Mouse (Mus musculus): ENCODE measurements around the gene Cenpm. TPM values are rescaled to one million over a fixed set of nuclear protein-coding genes. Genes with fewer than 3 reads are reported as not detected.

Gene Cenpm
- polyA plus RNA-seq, 1 experiment from 2014 or later, result 27.8 TPM

- H3K9ac ChIP-seq (replicated peaks), result no peak overlapping the region
- H3K4me2 ChIP-seq (ENCODE audit: low read depth, low read length), result no peak overlapping the region
- no peak overlapping the region for H3K4me3 ChIP-seq (ENCODE audit: low read depth, low read length)
- no peak for DNase-seq
- no peaks in the 10 kb centered on the region for H3K36me3 ChIP-seq (replicated peaks; ENCODE audit: insufficient read depth, low read length)
- H3K27ac ChIP-seq (ENCODE audit: low read depth), result no peak overlapping the region
- H3K27me3 ChIP-seq (ENCODE audit: insufficient read depth, low read length), result peaks cover 12% of the 10 kb centered on the region; the same call in 1 of the 2 replicates
- no peaks in the 10 kb centered on the region for H3K4me1 ChIP-seq (ENCODE audit: insufficient read depth)
- ATAC-seq, result no peak
- TF ChIP-seq EP300 (IDR thresholded peaks at IDR 0.05; ENCODE audit: low read depth) (no peak), CTCF (IDR thresholded peaks at IDR 0.05; ENCODE audit: low read depth) (no peak)
- 74% methylated on average over 9 of the region's 9 CpGs for WGBS (ENCODE audit: insufficient replicate concordance)
- H3K9me3 ChIP-seq (ENCODE audit: low read length), result no peaks in the 10 kb centered on the region
Observed at GRCm38 (mm10) chr15:82268783-82269182, 24.2 kb upstream of the Cenpm start.

DNA sequence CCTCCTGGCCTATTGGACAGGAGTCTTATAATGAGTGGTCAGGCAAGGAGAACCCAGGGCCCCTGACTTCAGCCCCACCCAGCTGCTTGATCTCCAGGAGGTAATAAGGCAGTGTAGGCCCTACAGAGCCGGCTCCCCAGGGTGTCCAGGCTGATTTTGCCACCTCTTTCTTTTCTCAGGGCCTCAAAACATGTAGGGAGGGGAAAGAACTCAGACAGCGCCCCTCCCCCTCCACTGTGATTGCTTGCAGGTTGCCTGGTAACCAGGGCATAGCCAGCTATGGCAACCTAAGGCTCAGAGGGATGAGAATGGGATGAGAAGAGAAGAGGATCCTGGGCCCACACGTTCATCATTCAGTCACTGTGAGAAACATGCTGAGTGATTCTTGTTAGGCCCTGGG is 23.6 kb upstream of the Cenpm start:
- no peak for TF ChIP-seq EP300 (IDR thresholded peaks at IDR 0.05; ENCODE audit: low read depth)
- TF ChIP-seq CTCF (IDR thresholded peaks at IDR 0.05; ENCODE audit: low read depth), result no peak
- Histone ChIP-seq H3K36me3 (replicated peaks; ENCODE audit: insufficient read depth, low read length) (no peaks in the 10 kb centered on the region), H3K27ac (ENCODE audit: low read depth) (no peak overlapping the region), H3K9me3 (ENCODE audit: low read length) (no peaks in the 10 kb centered on the region), H3K9ac (replicated peaks) (no peak overlapping the region), H3K4me3 (ENCODE audit: low read depth, low read length) (no peak overlapping the region), H3K4me2 (ENCODE audit: low read depth, low read length) (no peak overlapping the region), H3K27me3 (ENCODE audit: insufficient read depth, low read length) (peaks cover 7% of the 10 kb centered on the region; the same call in 1 of the 2 replicates), H3K4me1 (ENCODE audit: insufficient read depth) (no peaks in the 10 kb centered on the region)
- WGBS (ENCODE audit: insufficient replicate concordance), result 45% methylated on average over 3 of the region's 3 CpGs
- no peak for ATAC-seq
- DNase-seq, result no peak

- Histone ChIP-seq H3K36me3 (replicated peaks; ENCODE audit: insufficient read depth, low read length) (no peaks in the 10 kb centered on the region), H3K4me2 (ENCODE audit: low read depth, low read length) (no peak overlapping the region), H3K4me3 (ENCODE audit: low read depth, low read length) (no peak overlapping the region), H3K4me1 (ENCODE audit: insufficient read depth) (no peaks in the 10 kb centered on the region), H3K27me3 (ENCODE audit: insufficient read depth, low read length) (peaks cover 2% of the 10 kb centered on the region; the same call in 1 of the 2 replicates), H3K27ac (ENCODE audit: low read depth) (no peak overlapping the region), H3K9ac (replicated peaks) (no peak overlapping the region), H3K9me3 (ENCODE audit: low read length) (no peaks in the 10 kb centered on the region)
- DNase-seq (peak; percentile 76), ATAC-seq (no peak)
- TF ChIP-seq CTCF (IDR thresholded peaks at IDR 0.05; ENCODE audit: low read depth), result peak; percentile 94
- no peak for TF ChIP-seq EP300 (IDR thresholded peaks at IDR 0.05; ENCODE audit: low read depth)
- WGBS (ENCODE audit: insufficient replicate concordance), result 10% methylated on average over 6 of the region's 6 CpGs
Observed at GRCm38 (mm10) chr15:82266356-82266755, 21.8 kb upstream of the Cenpm start.

DNA sequence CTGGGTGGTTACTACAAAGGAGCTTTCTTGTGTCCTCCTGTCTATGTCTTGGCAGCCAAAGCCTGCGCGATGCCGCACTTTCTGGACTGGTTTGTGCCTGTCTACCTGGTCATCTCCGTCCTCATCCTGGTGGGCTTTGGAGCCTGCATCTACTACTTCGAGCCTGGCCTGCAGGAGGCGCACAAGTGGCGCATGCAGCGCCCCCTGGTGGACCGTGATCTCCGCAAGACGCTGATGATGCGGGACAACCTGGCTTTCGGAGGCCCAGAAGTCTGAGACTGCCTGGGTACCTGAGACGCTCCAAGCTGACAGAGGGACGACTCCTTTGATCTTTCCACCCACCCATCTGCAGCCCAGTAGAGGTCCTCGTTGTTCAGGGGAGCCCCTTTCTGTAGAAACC is 15.0 kb upstream of the Cenpm start:
- no peaks in the 10 kb centered on the region for H3K4me1 ChIP-seq (ENCODE audit: insufficient read depth)
- DNase-seq, result peak; percentile 83
- no peak overlapping the region for H3K27ac ChIP-seq (ENCODE audit: low read depth)
- 11% methylated on average over 16 of the region's 16 CpGs for WGBS (ENCODE audit: insufficient replicate concordance)
- TF ChIP-seq CTCF (IDR thresholded peaks at IDR 0.05; ENCODE audit: low read depth), result peak; percentile 99
- no peak for TF ChIP-seq EP300 (IDR thresholded peaks at IDR 0.05; ENCODE audit: low read depth)
- ATAC-seq, result peak; percentile 36; the same call in 1 of the 2 replicates
- H3K9me3 ChIP-seq (ENCODE audit: low read length), result no peaks in the 10 kb centered on the region; the same call in 1 of the 2 replicates
- H3K4me3 ChIP-seq (ENCODE audit: low read depth, low read length), result no peak overlapping the region
- H3K36me3 ChIP-seq (replicated peaks; ENCODE audit: insufficient read depth, low read length), result no peaks in the 10 kb centered on the region
- 0 out of 2 replicates have a peak, but pooled peaks cover 1% of the 10 kb centered on the region for H3K27me3 ChIP-seq (ENCODE audit: insufficient read depth, low read length)
- H3K4me2 ChIP-seq (ENCODE audit: low read depth, low read length), result no peak overlapping the region
- H3K9ac ChIP-seq (replicated peaks), result no peak overlapping the region

DNA sequence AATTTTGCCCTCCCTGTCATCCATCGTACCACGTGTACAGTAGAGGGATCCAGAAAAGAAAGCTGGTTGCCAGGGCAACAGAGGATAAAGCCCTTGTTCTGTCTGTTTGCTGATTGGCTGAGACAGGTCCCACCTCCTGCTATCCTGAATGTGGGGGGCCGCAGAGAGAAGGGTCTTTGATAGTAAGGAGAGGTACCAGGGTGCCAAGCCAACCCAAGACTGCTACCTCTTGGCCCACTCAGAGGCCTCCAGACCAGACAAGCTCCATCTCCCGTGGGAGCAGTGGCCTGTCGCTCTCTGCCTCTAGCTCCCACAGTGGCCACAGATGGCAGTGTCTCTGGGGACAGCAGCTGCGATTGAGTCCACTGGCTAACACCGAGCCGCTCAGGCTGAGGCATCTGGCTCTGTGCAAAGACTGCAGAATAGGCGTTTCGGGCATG is 11.4 kb upstream of the Cenpm start:
- H3K36me3 ChIP-seq (replicated peaks; ENCODE audit: insufficient read depth, low read length), result no peaks in the 10 kb centered on the region
- 38% methylated on average over 10 of the region's 10 CpGs for WGBS (ENCODE audit: insufficient replicate concordance)
- no peaks in the 10 kb centered on the region for H3K4me1 ChIP-seq (ENCODE audit: insufficient read depth)
- no peaks in the 10 kb centered on the region for H3K27me3 ChIP-seq (ENCODE audit: insufficient read depth, low read length)
- H3K9me3 ChIP-seq (ENCODE audit: low read length), result peaks cover 3% of the 10 kb centered on the region; the same call in 1 of the 2 replicates
- no peak overlapping the region for H3K27ac ChIP-seq (ENCODE audit: low read depth)
- no peak overlapping the region for H3K9ac ChIP-seq (replicated peaks)
- no peak overlapping the region for H3K4me3 ChIP-seq (ENCODE audit: low read depth, low read length)
- no peak overlapping the region for H3K4me2 ChIP-seq (ENCODE audit: low read depth, low read length)
- DNase-seq (peak; percentile 54), ATAC-seq (peak; percentile 38; the same call in 1 of the 2 replicates)
- TF ChIP-seq EP300 (IDR thresholded peaks at IDR 0.05; ENCODE audit: low read depth), result no peak
- peak; percentile 26; the same call in 1 of the 2 replicates for TF ChIP-seq CTCF (IDR thresholded peaks at IDR 0.05; ENCODE audit: low read depth)

GRCm38 (mm10) chr15:82255248-82255647 is 10.7 kb upstream of the Cenpm start:
- Histone ChIP-seq H3K9me3 (ENCODE audit: low read length) (peaks cover 3% of the 10 kb centered on the region; the same call in 1 of the 2 replicates), H3K36me3 (replicated peaks; ENCODE audit: insufficient read depth, low read length) (no peaks in the 10 kb centered on the region), H3K4me3 (ENCODE audit: low read depth, low read length) (no peak overlapping the region), H3K27ac (ENCODE audit: low read depth) (no peak overlapping the region), H3K4me2 (ENCODE audit: low read depth, low read length) (no peak overlapping the region), H3K4me1 (ENCODE audit: insufficient read depth) (no peaks in the 10 kb centered on the region), H3K27me3 (ENCODE audit: insufficient read depth, low read length) (no peaks in the 10 kb centered on the region), H3K9ac (replicated peaks) (no peak overlapping the region)
- DNase-seq (no peak), ATAC-seq (no peak)
- WGBS (ENCODE audit: insufficient replicate concordance), result 49% methylated on average over 4 of the region's 4 CpGs
- no peak for TF ChIP-seq EP300 (IDR thresholded peaks at IDR 0.05; ENCODE audit: low read depth)
- TF ChIP-seq CTCF (IDR thresholded peaks at IDR 0.05; ENCODE audit: low read depth), result peak; percentile 41

Data from liver, postnatal 0 days (tissue).